Mouse (Mus musculus): ENCODE results near the gene Faah.

The Faah gene

GRCm38 (mm10) chr4:115941242-115941820 lies 76.4 kb downstream of the Faah start:
- DNase-seq = no peak

- no peak for DNase-seq
These were observed 77.0 kb downstream of the Faah start for GRCm38 (mm10) chr4:115940681-115941080.

- DNase-seq = peak; percentile 50 to 62
These were observed 78.2 kb downstream of the Faah start, which contains the start of gene Dmbx1 for GRCm38 (mm10) chr4:115939295-115940102. Gene Dmbx1, minus strand, starts transcription at chr4:115939926.

GRCm38 (mm10) chr4:115938276-115939160 lies 79.2 kb downstream of the Faah start:
- DNase-seq = peak; percentile 48 to 61

GRCm38 (mm10) chr4:115937061-115937976 lies 80.4 kb downstream of the Faah start:
- DNase-seq = no peak

GRCm38 (mm10) chr4:115936646-115937045 lies 81.1 kb downstream of the Faah start:
- peak in 1 of 2 experiments; percentile 34 for DNase-seq

GRCm38 (mm10) chr4:115935835-115936581 lies 81.7 kb downstream of the Faah start:
- DNase-seq = peak in 1 of 2 experiments; percentile 22

GRCm38 (mm10) chr4:115931556-115932088 lies 86.1 kb downstream of the Faah start:
- DNase-seq = no peak

GRCm38 (mm10) chr4:115927637-115928036 lies 90.1 kb downstream of the Faah start:
- DNase-seq = no peak

- no peak for DNase-seq
These were observed 94.4 kb downstream of the Faah start for GRCm38 (mm10) chr4:115923262-115923880.

GRCm38 (mm10) chr4:115922688-115923087 lies 95.0 kb downstream of the Faah start:
- no peak for DNase-seq

GRCm38 (mm10) chr4:115919911-115920310 lies 97.8 kb downstream of the Faah start:
- DNase-seq = peak in 1 of 2 experiments; percentile 48

Measured in kidney, postnatal 4 days (tissue).